Mouse (Mus musculus) testis, postnatal 10 days (tissue): ENCODE measurements around the gene Slc24a3.

Source experiments
- DNase-seq: peaks from one replicate; pipeline ENCODE4 v3.0.0; 2021; ENCODE audit warnings: low spot score

The Slc24a3 gene

DNA sequence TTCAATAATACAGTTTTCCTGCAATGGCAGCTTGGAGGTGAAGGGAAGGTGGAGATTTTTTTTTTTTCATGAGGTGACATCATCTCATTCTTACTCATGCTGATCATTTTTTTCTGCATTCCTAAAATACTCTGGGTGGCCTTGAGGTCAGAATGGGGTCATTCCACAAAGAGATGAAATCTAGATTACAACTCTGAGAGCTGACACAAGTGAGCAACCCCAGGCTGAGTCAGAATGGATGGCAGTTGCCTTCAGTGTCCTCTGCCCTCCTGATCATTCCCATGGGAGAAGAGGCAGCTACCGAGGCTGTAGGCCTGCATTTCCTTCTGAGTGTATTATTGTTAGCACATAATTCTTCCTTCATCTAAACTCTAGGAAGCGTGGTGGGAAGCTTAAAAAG is 116.2 kb downstream of the Slc24a3 start:
- no peak for DNase-seq

DNA sequence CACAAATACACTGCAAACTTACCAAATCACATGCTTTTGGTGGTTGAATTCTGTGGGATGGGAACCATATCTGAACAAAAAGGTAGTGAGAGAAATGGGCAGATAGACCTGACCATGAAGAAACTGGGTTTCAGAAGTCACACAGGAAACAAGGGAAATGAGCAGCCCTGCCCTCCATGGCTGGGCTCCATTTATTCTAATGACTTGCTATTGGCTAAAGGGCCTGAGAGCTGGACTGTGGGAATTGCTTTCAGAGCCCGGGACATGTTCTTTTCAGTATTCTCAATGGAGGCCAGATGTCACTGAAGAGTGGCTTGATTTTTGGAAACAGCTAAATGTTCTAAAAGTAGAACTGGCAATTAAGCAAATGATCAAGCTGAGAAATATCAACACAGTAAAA is 120.9 kb downstream of the Slc24a3 start:
- DNase-seq, result no peak

DNA sequence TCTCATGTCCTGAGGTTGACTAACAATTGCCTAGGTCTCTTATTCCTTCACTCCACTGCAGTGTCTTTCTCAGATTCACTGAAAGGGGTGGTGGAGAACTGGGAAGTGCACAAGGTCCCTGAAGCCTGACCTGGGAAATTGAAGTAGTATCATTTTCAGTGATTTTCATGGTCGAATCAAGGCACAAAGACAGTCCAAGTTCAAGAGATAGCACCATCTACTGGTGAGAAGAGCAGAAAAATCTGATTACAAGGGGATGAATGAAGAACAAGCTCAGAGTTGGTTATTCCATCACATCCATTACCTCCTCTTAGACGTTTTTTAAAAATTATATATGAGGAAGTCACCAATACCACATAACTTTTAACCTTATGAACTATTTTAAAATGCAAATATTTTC is 123.9 kb downstream of the Slc24a3 start:
- DNase-seq, result no peak

DNA sequence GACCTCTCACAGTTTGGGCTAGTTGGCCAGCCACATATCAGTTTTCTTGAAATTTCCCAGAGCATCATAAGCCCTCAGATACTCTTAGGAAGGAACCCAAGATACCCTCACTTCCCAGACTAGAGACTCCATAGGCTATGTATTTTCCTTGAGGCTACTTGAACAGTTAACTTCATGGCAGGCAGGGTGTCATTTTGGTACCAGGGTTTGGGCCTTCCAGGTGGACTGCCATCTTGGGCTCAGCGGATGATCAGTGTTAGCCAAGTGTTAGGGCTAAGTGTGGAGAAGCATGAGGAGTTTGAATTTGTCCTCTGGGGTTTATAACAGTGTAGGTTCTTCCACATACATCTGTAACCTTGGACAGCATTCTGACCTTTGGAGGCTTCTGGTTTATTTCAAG is 124.6 kb downstream of the Slc24a3 start:
- DNase-seq, result no peak

DNA sequence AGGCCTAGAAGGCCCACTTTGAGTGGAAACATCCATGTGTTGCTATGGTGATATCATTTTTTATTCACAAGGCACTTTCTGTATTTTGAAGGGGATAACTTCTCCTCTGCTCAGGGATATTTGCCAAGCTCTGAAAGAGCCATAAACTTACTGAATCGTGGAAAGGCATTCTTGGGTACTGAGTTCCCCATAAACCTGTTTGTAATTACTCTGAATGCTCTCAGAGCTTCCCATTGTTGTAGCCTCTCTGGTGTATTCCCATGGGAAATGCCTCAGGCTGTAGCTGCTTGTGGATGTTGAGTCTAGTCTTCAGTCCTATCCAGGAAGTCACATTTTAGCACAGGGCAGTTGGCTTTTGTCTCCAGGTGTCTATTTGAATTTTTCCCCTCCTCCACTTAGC is 125.3 kb downstream of the Slc24a3 start:
- DNase-seq, result no peak

DNA sequence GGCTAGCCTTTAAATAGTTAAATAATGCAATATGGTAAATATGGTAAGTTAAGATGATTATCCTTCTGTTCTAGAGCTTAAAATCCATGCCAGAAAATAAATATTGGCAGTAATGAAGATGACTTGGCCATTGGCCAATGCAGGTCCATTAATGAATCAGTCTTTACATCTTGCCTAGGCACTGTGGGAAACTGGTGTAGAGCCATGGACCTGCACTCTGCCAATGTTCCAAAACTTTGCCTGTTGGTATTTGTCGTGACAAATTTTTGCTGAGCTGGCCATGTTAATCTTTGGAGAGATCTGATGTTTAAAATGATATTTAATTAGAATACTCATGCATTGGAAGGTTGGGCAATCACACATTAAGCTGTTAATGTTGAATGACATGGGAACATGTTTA is 129.4 kb downstream of the Slc24a3 start:
- DNase-seq, result no peak

DNA sequence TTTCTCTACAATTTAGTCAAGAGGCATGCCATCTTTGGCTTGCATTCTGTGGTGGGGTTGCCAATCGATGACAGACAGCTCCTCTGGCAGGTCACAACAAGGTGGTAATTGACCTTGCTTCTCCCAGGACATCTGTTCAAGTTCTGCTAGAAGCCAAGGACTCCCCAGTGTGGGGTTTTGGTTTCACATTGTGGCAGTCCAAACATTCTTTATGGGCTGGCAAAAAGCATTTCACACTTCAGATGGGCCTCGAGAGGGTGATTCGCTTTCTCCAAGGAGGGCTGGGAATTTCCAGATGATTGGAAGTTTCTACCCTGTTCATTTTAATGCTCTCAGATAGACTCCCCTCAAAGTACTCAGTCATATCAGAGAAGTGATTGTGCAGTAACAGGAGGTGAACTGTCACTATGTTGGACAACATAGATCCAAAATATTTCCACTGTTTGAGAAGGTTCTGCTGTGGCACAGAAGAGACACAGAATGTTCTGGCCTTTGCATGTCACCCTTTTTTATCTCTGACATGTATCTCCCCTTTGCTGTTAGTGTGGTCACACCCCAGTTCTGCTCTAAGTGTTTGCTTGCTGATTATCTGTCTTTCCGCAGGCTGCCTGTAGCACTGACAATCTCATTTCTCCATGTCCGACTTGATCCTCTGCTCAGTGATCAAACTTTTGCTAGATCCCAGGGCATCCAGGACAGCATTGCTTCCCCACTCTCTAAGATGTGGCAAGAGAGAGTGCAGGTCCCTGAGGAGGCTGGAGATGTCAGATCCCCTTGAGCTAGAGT is 132.6 kb downstream of the Slc24a3 start:
- DNase-seq, result no peak

DNA sequence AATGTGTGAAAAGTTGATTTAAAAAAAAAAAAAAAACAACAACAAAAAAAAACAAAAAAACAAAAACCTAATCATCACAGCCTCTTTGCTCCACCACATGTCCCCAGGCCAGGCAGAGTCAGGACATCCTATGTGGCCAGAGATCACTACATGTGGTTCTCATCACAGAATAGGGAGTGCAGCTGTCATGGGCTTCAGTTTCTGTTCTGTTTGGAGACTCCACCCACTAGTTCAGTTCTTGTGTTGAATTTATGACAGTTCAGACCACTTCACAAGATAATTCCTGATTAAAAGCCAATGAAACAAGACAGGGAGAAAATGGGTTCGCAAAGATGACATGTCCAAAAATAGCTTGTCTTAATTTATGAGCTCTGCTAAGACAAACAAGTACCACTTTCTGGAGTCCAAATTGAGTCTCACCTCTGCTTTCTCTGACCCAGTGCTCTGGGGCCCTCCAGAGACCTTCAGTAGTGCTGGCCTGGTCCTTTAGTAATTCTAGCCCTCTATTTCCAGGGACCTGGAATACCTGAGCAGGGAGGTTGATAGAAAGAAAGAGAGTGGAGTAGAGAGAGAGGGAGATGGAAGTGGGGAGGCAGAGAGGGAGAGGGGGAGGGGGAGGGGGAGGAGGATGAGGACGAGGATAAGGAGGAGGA is 139.8 kb downstream of the Slc24a3 start:
- DNase-seq, result no peak

DNA sequence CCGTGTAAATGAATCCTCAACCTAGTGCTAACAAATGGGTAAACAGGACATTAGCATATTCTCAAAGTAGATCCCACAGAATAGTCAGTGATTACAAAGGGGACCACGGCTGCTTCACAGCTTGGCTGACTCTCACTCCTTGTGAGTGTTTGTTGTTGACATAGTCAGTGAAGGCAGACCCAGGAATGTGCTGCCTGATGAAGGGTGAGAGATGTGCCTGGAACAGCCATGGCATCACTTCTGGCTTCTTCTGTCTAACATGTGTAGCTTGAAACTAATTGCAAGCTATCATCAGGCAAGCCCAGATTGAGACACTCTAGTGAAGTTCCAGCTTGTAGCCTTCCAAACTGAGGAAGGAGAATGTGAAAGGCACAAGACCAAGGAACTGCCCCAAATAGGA is 151.4 kb downstream of the Slc24a3 start:
- DNase-seq, result no peak

DNA sequence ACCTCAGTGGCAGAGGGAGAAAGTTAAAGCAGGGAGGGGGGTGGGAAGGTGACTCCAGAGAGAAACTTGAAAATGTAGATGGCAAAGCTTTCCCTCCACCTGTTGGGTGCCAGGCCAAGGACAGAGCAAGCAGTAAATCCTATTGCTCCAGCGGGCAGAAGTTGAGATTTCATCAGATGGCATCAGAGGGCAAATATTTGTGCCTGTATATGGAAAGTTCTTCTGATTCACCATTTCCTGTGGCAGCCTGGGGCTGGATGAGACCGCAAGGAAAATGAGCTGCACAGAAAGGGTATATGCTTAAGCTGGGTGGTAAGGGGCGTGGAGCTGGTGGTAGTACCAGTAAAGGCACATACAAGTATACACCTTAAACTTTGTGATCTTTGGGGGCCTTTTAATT is 153.7 kb downstream of the Slc24a3 start:
- no peak for DNase-seq

DNA sequence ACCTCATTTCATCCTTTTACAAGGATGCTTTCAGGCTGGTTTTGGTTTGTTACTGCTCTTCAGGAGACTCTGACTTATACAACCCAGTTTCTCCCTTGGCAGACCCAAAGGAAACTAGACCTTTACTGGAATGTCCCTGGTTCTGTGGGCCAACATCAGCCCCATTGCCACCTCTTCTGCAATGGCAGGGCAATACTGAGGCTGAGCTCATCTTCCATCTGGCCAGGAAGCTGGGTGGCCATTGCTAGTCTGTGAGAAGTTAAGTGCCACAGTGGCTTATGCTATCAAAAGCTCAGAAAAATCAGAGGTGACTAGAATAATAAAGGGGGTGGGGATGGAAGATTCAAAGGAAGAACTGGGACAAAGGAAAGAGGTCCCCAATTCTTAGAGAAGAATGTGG is 154.2 kb downstream of the Slc24a3 start:
- DNase-seq, result no peak

DNA sequence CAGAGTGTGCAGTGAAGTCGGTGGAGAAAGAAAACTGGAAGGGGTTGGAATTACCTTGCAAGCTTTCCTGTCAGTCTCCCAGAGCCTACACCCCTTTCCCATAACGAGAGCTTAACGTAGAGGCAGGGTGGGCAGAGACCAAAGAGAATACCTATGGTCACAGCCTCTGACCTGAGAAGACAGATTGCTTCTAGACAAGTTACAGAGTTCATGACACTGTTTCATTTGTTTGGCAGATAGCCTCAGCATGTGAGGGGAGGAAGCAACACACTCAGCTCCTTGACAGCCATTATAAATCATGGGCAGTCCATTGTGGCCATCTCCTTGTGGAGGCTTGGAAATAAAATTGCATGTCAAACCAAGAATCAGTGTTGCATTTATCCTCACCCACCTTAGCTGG is 156.9 kb downstream of the Slc24a3 start:
- no peak for DNase-seq

DNA sequence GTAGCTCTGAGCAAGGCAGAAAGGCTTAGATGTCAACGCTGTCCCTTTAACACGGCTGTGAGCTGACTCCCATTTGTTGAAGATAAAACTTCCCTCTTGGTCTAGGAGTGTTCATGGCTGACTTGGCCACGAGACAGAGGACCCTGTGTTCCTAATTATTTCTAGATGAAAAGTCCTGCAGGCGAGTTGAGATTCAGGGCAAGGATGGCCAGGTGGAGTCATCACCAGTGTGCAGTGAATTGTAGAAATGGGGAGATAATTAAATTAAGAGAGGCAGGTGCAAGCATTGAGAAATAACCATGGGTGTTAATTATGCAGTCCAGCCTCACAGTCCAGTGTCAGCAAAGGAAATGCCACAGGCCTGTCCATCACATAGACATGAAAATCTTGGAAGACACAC is 158.3 kb downstream of the Slc24a3 start:
- no peak for DNase-seq

DNA sequence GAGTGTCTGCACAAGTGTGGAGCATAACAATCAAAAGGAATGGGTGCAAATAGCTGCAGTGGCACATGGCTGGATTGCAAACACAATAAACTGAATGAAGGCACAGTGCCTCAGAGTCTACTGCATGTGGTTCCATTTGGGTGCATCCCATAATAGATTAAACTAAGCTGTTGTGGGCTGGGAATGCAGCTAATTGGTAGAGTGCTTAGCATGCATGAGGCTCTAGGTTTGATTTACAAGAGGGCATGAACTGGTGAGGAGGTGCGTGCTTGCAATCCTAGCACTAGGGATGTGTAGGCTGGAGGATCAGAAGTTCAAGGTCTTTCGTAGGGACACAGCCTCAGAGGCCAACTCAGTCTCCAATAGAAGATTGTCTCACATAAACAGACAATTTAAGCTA is 159.0 kb downstream of the Slc24a3 start:
- no peak for DNase-seq

DNA sequence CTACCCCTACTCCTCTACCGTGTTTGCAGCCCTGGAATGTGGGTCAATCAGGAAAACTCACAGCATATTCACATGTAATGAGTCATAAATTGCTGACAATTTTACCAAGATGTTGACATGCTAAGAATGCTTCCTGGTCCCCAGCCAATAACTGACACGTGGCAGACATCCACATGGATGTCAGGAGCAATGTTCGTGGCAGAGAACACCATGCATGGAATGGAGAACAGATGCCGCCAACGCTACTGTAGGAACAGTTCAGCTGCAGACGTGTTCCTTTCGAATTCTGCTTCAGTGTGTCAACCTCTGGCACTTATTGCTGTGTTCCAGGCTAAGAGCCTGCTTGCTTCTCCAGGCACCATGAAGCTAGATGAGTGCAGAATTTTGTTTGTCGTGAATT is 162.2 kb downstream of the Slc24a3 start:
- no peak for DNase-seq

DNA sequence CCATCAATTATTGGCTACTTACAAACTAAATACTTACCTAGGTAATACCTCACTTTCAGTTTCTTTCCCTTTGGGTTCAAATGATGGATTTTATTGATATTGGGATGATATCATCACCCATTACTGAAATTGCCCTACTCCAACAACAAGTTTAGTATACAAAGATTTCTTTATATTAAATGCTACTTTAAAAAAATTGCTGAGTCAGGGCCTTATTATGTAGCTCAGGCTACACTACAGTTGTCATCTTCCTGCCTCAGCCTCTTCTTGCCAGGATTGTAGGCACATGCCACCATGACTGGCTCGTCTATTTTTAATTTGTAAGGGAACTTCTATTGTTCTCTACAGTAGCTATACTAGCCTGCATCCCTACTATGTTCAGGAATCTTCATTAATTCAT is 164.0 kb downstream of the Slc24a3 start:
- DNase-seq, result no peak

DNA sequence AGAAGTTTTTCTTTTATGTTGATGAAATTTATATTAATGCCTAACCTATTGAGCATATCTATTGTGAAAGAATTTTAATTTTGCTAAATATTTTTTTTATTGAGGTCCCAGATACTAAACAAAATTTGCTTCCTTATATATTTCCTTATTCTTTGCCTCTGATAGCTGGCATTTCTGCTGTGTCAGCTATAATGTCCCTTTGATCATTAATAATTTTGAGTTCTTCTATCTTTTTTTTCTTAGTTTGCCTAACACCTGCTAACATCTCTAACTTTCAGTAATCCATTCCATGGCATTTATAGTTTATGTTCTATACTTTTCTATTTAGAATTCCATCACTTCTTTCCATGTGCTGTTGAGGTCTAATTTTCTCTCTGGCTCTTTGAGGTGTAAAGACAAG is 165.9 kb downstream of the Slc24a3 start:
- no peak for DNase-seq

DNA sequence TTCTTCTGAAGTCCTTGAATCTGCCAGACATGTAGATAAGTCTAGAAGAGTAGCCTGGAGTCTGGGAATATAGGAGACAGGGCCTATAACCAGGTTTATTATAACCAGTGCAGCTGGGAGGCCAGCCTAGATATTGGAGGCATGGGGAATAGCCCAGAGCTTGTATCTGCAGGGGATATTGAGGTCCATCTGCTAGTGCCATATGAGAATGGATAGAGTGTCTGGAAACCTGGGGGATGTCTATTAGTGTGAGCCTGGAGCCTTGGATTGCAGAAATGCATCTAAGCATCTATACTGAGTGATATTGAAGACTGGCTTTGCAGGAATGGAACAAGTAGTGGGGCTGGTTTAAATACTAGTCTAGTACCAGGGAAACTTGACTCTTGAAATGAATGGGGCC is 168.9 kb downstream of the Slc24a3 start:
- no peak for DNase-seq

DNA sequence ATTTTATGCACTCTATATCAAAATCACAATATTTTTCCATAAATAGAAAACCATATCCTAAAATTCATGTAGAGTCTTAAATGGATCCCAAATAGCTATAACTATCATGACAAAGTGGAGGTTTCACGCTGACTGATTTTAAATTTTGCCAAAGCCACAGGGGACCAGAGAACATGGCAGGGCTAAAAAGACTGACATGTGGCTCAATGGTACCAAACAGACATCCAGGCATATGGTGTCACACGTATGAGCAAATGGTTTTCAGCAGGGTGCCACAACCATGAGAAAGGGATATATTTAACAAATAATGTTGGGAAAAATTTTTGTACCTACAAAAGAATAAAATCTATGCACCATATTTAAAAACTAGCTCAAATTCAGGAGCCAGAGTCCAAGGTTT is 173.3 kb downstream of the Slc24a3 start:
- DNase-seq, result no peak

DNA sequence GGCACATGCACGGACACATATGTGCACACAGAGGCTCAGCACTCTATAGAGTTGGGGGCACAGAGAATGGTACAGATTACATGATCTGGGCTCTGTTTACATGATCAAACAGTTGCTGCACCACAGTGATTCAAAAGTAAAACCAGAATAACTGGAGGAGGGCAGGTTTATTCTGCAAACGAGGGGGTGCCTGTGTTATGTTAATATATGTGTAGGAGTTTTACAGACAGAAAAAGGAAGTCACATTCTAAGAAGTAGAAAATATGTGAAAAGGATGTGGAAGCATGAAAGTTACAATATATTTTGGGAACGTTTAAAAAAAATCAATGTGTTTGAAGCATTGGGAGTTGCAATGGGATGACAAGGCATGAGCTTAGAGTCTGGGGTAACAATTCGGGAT is 175.4 kb downstream of the Slc24a3 start:
- no peak for DNase-seq

DNA sequence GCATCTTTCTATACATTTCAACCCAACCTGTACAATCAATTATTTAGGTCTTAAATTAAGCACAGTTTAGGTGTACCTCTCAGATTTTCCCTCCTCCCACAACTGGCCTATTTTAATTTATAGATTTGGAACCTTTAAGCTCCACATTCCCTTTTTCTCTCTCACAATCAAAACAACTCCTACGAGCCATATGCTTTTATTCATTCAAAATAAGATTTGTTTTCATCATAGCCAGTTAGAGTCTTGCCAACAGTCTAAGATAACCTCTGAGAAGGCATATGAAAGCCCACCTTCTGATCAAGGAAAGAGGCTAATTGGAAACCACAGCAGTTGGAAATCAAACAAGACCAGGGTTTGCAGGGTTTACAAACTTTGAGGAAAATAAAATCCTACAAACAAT is 177.0 kb downstream of the Slc24a3 start:
- no peak for DNase-seq

DNA sequence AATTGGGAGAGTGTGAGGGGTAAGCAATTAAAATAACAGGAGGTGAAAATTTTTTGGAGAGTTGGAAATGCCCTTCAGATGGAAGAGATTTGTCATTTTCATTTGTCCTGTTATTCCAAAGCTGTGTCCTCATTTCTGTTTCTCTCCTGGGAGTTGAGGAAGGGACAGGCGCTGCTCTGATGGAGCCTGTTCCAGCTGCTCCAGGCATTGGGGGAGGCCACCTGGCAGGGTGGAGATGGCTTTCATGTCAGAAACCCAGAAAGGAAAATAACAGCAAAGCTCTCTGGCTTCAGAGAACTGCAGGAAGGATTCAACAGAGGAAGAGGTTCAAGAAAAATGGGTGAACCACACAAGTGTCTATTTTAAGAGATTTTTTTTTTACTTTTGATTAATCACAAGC is 186.2 kb downstream of the Slc24a3 start:
- DNase-seq, result no peak

DNA sequence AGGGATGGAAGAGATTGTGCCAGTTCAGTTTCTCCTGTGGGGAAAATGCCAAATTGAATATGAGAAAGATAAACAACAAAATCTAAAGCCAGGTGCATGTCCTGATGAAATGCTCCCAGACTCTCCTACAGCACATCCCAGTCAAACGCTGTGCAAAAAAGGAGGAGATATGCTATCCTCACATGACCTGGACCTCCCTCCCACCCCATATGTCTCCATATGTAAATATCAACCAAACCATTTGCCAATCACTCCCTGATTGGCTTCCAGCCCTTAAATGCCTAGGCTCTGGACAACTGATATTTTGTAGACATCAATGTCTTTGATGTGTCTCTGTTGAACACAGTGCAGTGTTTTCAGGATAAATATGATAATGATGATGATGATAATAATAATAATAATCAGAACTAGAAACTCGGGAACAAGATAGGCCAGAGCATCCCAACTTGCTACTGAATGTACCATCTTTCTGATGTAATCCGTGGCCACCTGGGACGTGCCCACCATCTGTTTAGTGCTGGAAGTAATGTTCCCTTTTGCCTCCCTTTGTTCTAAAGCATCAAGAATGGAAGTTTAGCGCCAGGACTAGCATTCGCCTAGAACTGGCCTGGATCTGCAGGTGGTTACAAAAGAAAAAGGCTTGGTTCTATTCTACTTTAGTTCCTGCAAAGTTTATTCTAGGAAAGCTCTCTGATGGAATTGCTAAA is 190.8 kb downstream of the Slc24a3 start:
- no peak for DNase-seq
